Mouse (Mus musculus): Measurements from ENCODE around the gene Ppp2r5b. TPM values are rescaled to one million over a fixed set of nuclear protein-coding genes. Genes with fewer than 3 reads are reported as not detected.

The Ppp2r5b gene
- total and polyA plus RNA-seq, 3 experiments, result 2.8 to 9.8 (median 3.4) TPM

GRCm38 (mm10) chr19:6242281-6242680 lies 6.6 kb upstream of the Ppp2r5b start:
- dilution Hi-C loops (cut with MboI; ENCODE audit: extremely low pct_ligation_motif_present, extremely low pct_unique_long_range_greater_than_20kb, low sequenced_read_pairs), result no loop called here
- no peak overlapping the region for H3K27ac ChIP-seq (ENCODE audit: insufficient read depth, low read depth)

GRCm38 (mm10) chr19:6241274-6242107 lies 5.8 kb upstream of the Ppp2r5b start, which contains the start of gene Atg2a:
Atg2a (plus strand) TSS chr19:6241668.
- dilution Hi-C loops (cut with MboI; ENCODE audit: extremely low pct_ligation_motif_present, extremely low pct_unique_long_range_greater_than_20kb, low sequenced_read_pairs), result no loop called here
- DNase-seq (ENCODE audit: extremely low read depth), result peak; percentile 99
- Histone ChIP-seq H3K4me3 (replicated peaks in 1 of 3; ENCODE audit: low read depth in 2 of 3, low read length in 2 of 3, poor library complexity in 1 of 3) (peak within 1 kb of the TSS; percentile 78 to 100 (median 98)), H3K4me1 (ENCODE audit: control insufficient read depth in 1 of 2, insufficient read depth in 2 of 2) (peaks cover 0 to 21% of the 10 kb centered on the region in 2 experiments; a peak in 2 of 4 replicates), H3K36me3 (replicated peaks in 1 of 2; ENCODE audit: control insufficient read depth in 1 of 2, insufficient read depth in 1 of 2, low read length in 1 of 2) (peaks cover 19 to 32% of the 10 kb centered on the region in 2 experiments), H3K9me3 (replicated peaks; ENCODE audit: low read length) (no peaks in the 10 kb centered on the region), H3K27me3 (replicated peaks) (no peaks in the 10 kb centered on the region), H3K4me2 (ENCODE audit: insufficient read depth, low read depth, poor library complexity, severe bottlenecking) (peak within 1 kb of the TSS; percentile 83), H3K79me2 (replicated peaks; ENCODE audit: control insufficient read depth, extremely low read depth, insufficient read depth, poor library complexity, severe bottlenecking) (peaks cover 10% of the 10 kb centered on the region; the same call in 1 of the 2 replicates), H3K27ac (ENCODE audit: insufficient read depth, low read depth) (peak within 1 kb of the TSS; percentile 67), H3K9ac (ENCODE audit: insufficient read depth, low read depth) (peak within 1 kb of the TSS; percentile 95)
- in situ Hi-C loops (cut with MboI; ENCODE audit: low pct_ligation_motif_present, low pct_unique_long_range_greater_than_20kb, low sequenced_read_pairs), result no loop called here
- TF ChIP-seq EP300 (IDR thresholded peaks at IDR 0.05; ENCODE audit: low read length), result no peak
- TF ChIP-seq TCF12 (IDR thresholded peaks at IDR 0.05; ENCODE audit: low read depth, low read length), result peak; percentile 58
- TF ChIP-seq HCFC1 (IDR thresholded peaks at IDR 0.05; ENCODE audit: low read depth, low read length), result peak; percentile 77
- TF ChIP-seq MXI1 (IDR thresholded peaks at IDR 0.05; ENCODE audit: low read depth, low read length), result peak; percentile 74; the same call in 1 of the 2 replicates
- no peak for TF ChIP-seq USF2 (conservative IDR thresholded peaks at IDR 0.05; ENCODE audit: low read depth, low read length)
- no peak for TF ChIP-seq MAZ (IDR thresholded peaks at IDR 0.05; ENCODE audit: low read depth, low read length)
- TF ChIP-seq UBTF (IDR thresholded peaks at IDR 0.05; ENCODE audit: low read depth, low read length), result peak; percentile 100
- TF ChIP-seq BHLHE40 (IDR thresholded peaks at IDR 0.05; ENCODE audit: low read depth, low read length), result no peak
- TF ChIP-seq ZNF384 (IDR thresholded peaks at IDR 0.05; ENCODE audit: low read depth, low read length), result peak; percentile 100
- TF ChIP-seq ZMIZ1 (IDR thresholded peaks at IDR 0.05; ENCODE audit: low read depth, low read length), result 0 out of 2 replicates have a peak, but pooled peaks have one; percentile 19
- TF ChIP-seq CTCF (conservative IDR thresholded peaks at IDR 0.05 in 1 of 2, IDR thresholded peaks at IDR 0.05 in 1 of 2; ENCODE audit: low read depth in 2 of 2, low read length in 2 of 2), result no peak
- TF ChIP-seq ELF1 (IDR thresholded peaks at IDR 0.05; ENCODE audit: low read depth, low read length), result peak; percentile 60; the same call in 1 of the 2 replicates
- 0 out of 2 replicates have a peak, but pooled peaks have one; percentile 18 for TF ChIP-seq MAX (IDR thresholded peaks at IDR 0.05; ENCODE audit: low read length)
- TF ChIP-seq MYC (IDR thresholded peaks at IDR 0.05; ENCODE audit: low read depth, low read length), result no peak
- no peak for TF ChIP-seq MAFK (IDR thresholded peaks at IDR 0.05; ENCODE audit: insufficient replicate concordance, low read length)
- TF ChIP-seq NRF1 (IDR thresholded peaks at IDR 0.05; ENCODE audit: low read depth, low read length), result peak; percentile 85
- peak; percentile 56; the same call in 1 of the 2 replicates for TF ChIP-seq NELFE (IDR thresholded peaks at IDR 0.05; ENCODE audit: low read depth, low read length)
- no peak for TF ChIP-seq PAX5 (IDR thresholded peaks at IDR 0.05; ENCODE audit: low read length)
- TF ChIP-seq SIN3A (IDR thresholded peaks at IDR 0.05; ENCODE audit: low read length), result peak; percentile 87
- TF ChIP-seq POLR2AphosphoS2 (IDR thresholded peaks at IDR 0.05; ENCODE audit: low read depth, low read length), result no peak

More at GRCm38 (mm10) chr19:6242281-6242680, 6.6 kb upstream of the Ppp2r5b start:
- DNase-seq (ENCODE audit: extremely low read depth), result peak; percentile 83
- TF ChIP-seq CTCF (conservative IDR thresholded peaks at IDR 0.05 in 1 of 2, IDR thresholded peaks at IDR 0.05 in 1 of 2; ENCODE audit: low read depth in 2 of 2, low read length in 2 of 2) (no peak), POLR2AphosphoS2 (IDR thresholded peaks at IDR 0.05; ENCODE audit: low read depth, low read length) (no peak), MYC (IDR thresholded peaks at IDR 0.05; ENCODE audit: low read depth, low read length) (peak; percentile 53; the same call in 1 of the 2 replicates), POLR2A (IDR thresholded peaks at IDR 0.05; ENCODE audit: low read depth, low read length) (peak; percentile 46; the same call in 1 of the 2 replicates), RAD21 (IDR thresholded peaks at IDR 0.05; ENCODE audit: low read depth, low read length) (no peak), CHD1 (IDR thresholded peaks at IDR 0.05; ENCODE audit: low read depth, low read length) (no peak), MAZ (IDR thresholded peaks at IDR 0.05; ENCODE audit: low read depth, low read length) (0 out of 2 replicates have a peak, but pooled peaks have one; percentile 54), MAX (IDR thresholded peaks at IDR 0.05; ENCODE audit: low read length) (peak; percentile 95), CHD2 (IDR thresholded peaks at IDR 0.05; ENCODE audit: low read length) (no peak), IRF4 (IDR thresholded peaks at IDR 0.05; ENCODE audit: low read depth, low read length) (0 out of 2 replicates have a peak, but pooled peaks have one; percentile 4), KAT2A (IDR thresholded peaks at IDR 0.05; ENCODE audit: insufficient replicate concordance, low read length) (0 out of 2 replicates have a peak, but pooled peaks have one; percentile 39), TBP (conservative IDR thresholded peaks at IDR 0.05; ENCODE audit: low read depth, low read length) (no peak), TCF12 (IDR thresholded peaks at IDR 0.05; ENCODE audit: low read depth, low read length) (peak; percentile 41; the same call in 1 of the 2 replicates), JUND (conservative IDR thresholded peaks at IDR 0.05; ENCODE audit: low read depth, low read length) (no peak), ZC3H11A (IDR thresholded peaks at IDR 0.05; ENCODE audit: low read depth, low read length) (no peak), SIN3A (IDR thresholded peaks at IDR 0.05; ENCODE audit: low read length) (peak; percentile 98), BHLHE40 (IDR thresholded peaks at IDR 0.05; ENCODE audit: low read depth, low read length) (peak; percentile 52), MXI1 (IDR thresholded peaks at IDR 0.05; ENCODE audit: low read depth, low read length) (peak; percentile 81), NRF1 (IDR thresholded peaks at IDR 0.05; ENCODE audit: low read depth, low read length) (no peak), EP300 (IDR thresholded peaks at IDR 0.05; ENCODE audit: low read length) (no peak), ETS1 (conservative IDR thresholded peaks at IDR 0.05; ENCODE audit: low read depth, low read length) (peak; percentile 24; the same call in 1 of the 2 replicates), HCFC1 (IDR thresholded peaks at IDR 0.05; ENCODE audit: low read depth, low read length) (peak; percentile 60), JUN (IDR thresholded peaks at IDR 0.05; ENCODE audit: insufficient read depth, low read depth, low read length) (no peak), ELF1 (IDR thresholded peaks at IDR 0.05; ENCODE audit: low read depth, low read length) (peak; percentile 89), E2F4 (IDR thresholded peaks at IDR 0.05; ENCODE audit: insufficient replicate concordance, low read depth, low read length) (no peak), ZMIZ1 (IDR thresholded peaks at IDR 0.05; ENCODE audit: low read depth, low read length) (peak; percentile 50; the same call in 1 of the 2 replicates)
- Histone ChIP-seq H3K9me3 (replicated peaks; ENCODE audit: low read length) (no peaks in the 10 kb centered on the region), H3K79me2 (replicated peaks; ENCODE audit: control insufficient read depth, extremely low read depth, insufficient read depth, poor library complexity, severe bottlenecking) (peaks cover 10% of the 10 kb centered on the region; the same call in 1 of the 2 replicates), H3K36me3 (replicated peaks in 1 of 2; ENCODE audit: control insufficient read depth in 1 of 2, insufficient read depth in 1 of 2, low read length in 1 of 2) (peaks cover 26 to 39% of the 10 kb centered on the region in 2 experiments), H3K4me2 (ENCODE audit: insufficient read depth, low read depth, poor library complexity, severe bottlenecking) (peak overlapping the region; percentile 83), H3K27me3 (replicated peaks) (no peaks in the 10 kb centered on the region), H3K9ac (ENCODE audit: insufficient read depth, low read depth) (peak overlapping the region; percentile 95), H3K4me3 (replicated peaks in 1 of 3; ENCODE audit: low read depth in 2 of 3, low read length in 2 of 3, poor library complexity in 1 of 3) (peak overlapping the region; percentile 78 to 100 (median 98)), H3K4me1 (ENCODE audit: control insufficient read depth in 1 of 2, insufficient read depth in 2 of 2) (peaks cover 0 to 15% of the 10 kb centered on the region in 2 experiments; a peak in 2 of 4 replicates)
- in situ Hi-C loops (cut with MboI; ENCODE audit: low pct_ligation_motif_present, low pct_unique_long_range_greater_than_20kb, low sequenced_read_pairs), result no loop called here
